Mouse (Mus musculus): Measurements from ENCODE around the gene Pnmal1. TPM values are rescaled to one million over a fixed set of nuclear protein-coding genes. Genes with fewer than 3 reads are reported as not detected.

Gene Pnmal1
- total RNA-seq, 2 experiments from 2014 or later, result 59.8 to 62.2 TPM

- DNase-seq (ENCODE audit: low spot score in 2 of 2), result peak in 1 of 2 experiments; percentile 67
Measured at GRCm38 (mm10) chr7:16993651-16994399, 34.3 kb downstream of the Pnmal1 start.

- no peak for DNase-seq (ENCODE audit: low spot score in 2 of 2)
Measured at GRCm38 (mm10) chr7:16994400-16994799, 34.9 kb downstream of the Pnmal1 start.

- no peak for DNase-seq (ENCODE audit: low spot score in 2 of 2)
Measured at GRCm38 (mm10) chr7:16995345-16995744, 35.9 kb downstream of the Pnmal1 start.

GRCm38 (mm10) chr7:16999233-16999632 lies 39.8 kb downstream of the Pnmal1 start:
- DNase-seq (ENCODE audit: low spot score in 2 of 2), result no peak

GRCm38 (mm10) chr7:16999650-17000049 lies 40.2 kb downstream of the Pnmal1 start:
- peak; percentile 95 to 96 for DNase-seq (ENCODE audit: low spot score in 2 of 2)

GRCm38 (mm10) chr7:17002375-17003195 lies 43.1 kb downstream of the Pnmal1 start:
- DNase-seq (ENCODE audit: low spot score in 2 of 2), result peak; percentile 88 to 91

- no peak for DNase-seq (ENCODE audit: low spot score in 2 of 2)
Measured at GRCm38 (mm10) chr7:17003230-17003960, 43.9 kb downstream of the Pnmal1 start.

GRCm38 (mm10) chr7:17004716-17005115 lies 45.2 kb downstream of the Pnmal1 start:
- DNase-seq (ENCODE audit: low spot score in 2 of 2), result no peak

GRCm38 (mm10) chr7:17007300-17007699 lies 47.8 kb downstream of the Pnmal1 start:
- no peak for DNase-seq (ENCODE audit: low spot score in 2 of 2)

- no peak for DNase-seq (ENCODE audit: low spot score in 2 of 2)
Measured at GRCm38 (mm10) chr7:17009326-17010009, 50.0 kb downstream of the Pnmal1 start.

- DNase-seq (ENCODE audit: low spot score in 2 of 2), result no peak
Measured at GRCm38 (mm10) chr7:17010010-17010347, 50.5 kb downstream of the Pnmal1 start.

- no peak for DNase-seq (ENCODE audit: low spot score in 2 of 2)
Measured at GRCm38 (mm10) chr7:17011909-17012590, 52.6 kb downstream of the Pnmal1 start.

Other genes starting within 250 kb of the Pnmal1 start
- not detected for gene Ceacam9, start 237.8 kb upstream of the Pnmal1 start, total RNA-seq (2021)
- gene Ap2s1, start 221.3 kb upstream of the Pnmal1 start, total RNA-seq (2021), result 100 to 1,000 TPM; 348 to 366 TPM
- gene Slc1a5, start 178.3 kb upstream of the Pnmal1 start, total RNA-seq (2021), result 1 to 10 TPM; 4.0 to 4.6 TPM
- gene Strn4, start 143.8 kb upstream of the Pnmal1 start, total RNA-seq (2021), result 100 to 1,000 TPM; 260 to 286 TPM
- 10 to 100 TPM; 42.2 to 45.0 TPM for gene Fkrp, start 142.9 kb upstream of the Pnmal1 start, total RNA-seq (2021)
- gene Prkd2, start 116.8 kb upstream of the Pnmal1 start, total RNA-seq (2021), result 1 to 10 TPM; 7.5 to 9.9 TPM
- gene Dact3, start 84.4 kb upstream of the Pnmal1 start, total RNA-seq (2021), result 10 to 100 TPM; 95.0 to 96.3 TPM
- gene Gng8, start 67.9 kb upstream of the Pnmal1 start, total RNA-seq (2021), result 1 to 10 TPM in 1 of 2 experiments, under 1 TPM in 1; 0.94 to 1.3 TPM
- gene Ptgir, start 53.2 kb upstream of the Pnmal1 start, total RNA-seq (2021), result not detected
- gene Calm3, start 35.6 kb upstream of the Pnmal1 start, total RNA-seq (2021), result 1,000 to 10,000 TPM; 2,090 to 2,190 TPM
- gene Pnmal2, start 15.0 kb upstream of the Pnmal1 start, total RNA-seq (2021), result 100 to 1,000 TPM; 229 to 232 TPM
- gene Gm42372, start 23.4 kb downstream of the Pnmal1 start, total RNA-seq (2021), result 10 to 100 TPM; 42.9 to 44.8 TPM
- 1 to 10 TPM; 3.7 to 4.4 TPM for gene Ccdc8, start 33.0 kb downstream of the Pnmal1 start, total RNA-seq (2021)
- gene Ppp5c, start 68.2 kb downstream of the Pnmal1 start, total RNA-seq (2021), result 100 to 1,000 TPM; 142 to 148 TPM
- 10 to 100 TPM in 1 of 2 experiments, 1 to 10 TPM in 1; 7.4 to 10.1 TPM for gene Hif3a, start 102.7 kb downstream of the Pnmal1 start, total RNA-seq (2021)
- gene Psg16, start 114.4 kb downstream of the Pnmal1 start, total RNA-seq (2021), result 1 to 10 TPM; 4.1 to 5.0 TPM
- gene Ceacam3, start 190.6 kb downstream of the Pnmal1 start, total RNA-seq (2021), result under 1 TPM; 0.18 to 0.20 TPM
- gene Psg29, start 243.8 kb downstream of the Pnmal1 start, total RNA-seq (2021), result under 1 TPM in 1 of 2 experiments, not detected in 1; 0.07 TPM